Mouse (Mus musculus): ENCODE data around the gene Aasdhppt. TPM values are rescaled to one million over a fixed set of nuclear protein-coding genes. Genes with fewer than 3 reads are reported as not detected.

The Aasdhppt gene
- polyA plus RNA-seq, 1 experiment from 2014 or later = 37.6 TPM

Other genes starting within 250 kb of the Aasdhppt start
- gene Kbtbd3, start 362 bp upstream of the Aasdhppt start, polyA plus RNA-seq (2014; fragmentation: Nextera tagmentation; extraction: Ambion mirVana) = 8.1 and 9.2 TPM in 2 replicates
- gene Msantd4, start 67.1 kb upstream of the Aasdhppt start, polyA plus RNA-seq (2014; fragmentation: Nextera tagmentation; extraction: Ambion mirVana) = 73.8 and 79.2 TPM in 2 replicates